Mouse (Mus musculus) E14TG2a.4 (cell line): ENCODE results near the gene Gpr39.

Experiments used
- CTCF ChIP-seq: conservative IDR thresholded peaks from 2 replicates; pipeline ENCODE4 v1.5.1; 2014; ENCODE audit warnings: low read length
- POU5F1 ChIP-seq: IDR thresholded peaks from 2 replicates; pipeline ENCODE4 v1.6.1; 2014; ENCODE audit warnings: low read length, borderline replicate concordance

DNA sequence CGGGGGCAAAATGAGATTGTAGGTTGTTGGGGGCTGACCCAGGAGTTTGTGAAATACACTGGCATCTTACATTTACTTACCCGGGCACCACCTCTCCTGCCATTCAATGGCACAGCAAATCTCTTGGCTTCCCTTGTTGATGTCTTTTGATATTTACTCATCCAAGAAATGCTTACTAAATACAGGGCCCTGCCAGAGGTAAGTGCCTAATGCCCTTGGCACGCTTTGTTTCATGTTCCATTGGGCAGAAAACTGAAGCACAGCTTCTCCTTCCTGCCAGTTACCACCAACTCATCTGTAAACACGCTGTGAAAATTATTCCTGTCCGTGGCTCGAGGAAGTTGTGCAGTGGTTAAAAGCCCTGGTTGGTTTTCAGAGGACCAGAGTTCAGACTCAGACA, 39.4 kb downstream of the Gpr39 start:
- no peak for TF ChIP-seq CTCF
- TF ChIP-seq POU5F1: no peak
